Mouse (Mus musculus) liver, embryonic 15.5 days (tissue): ENCODE measurements around the gene Kcns3. TPM values are rescaled to one million over a fixed set of nuclear protein-coding genes. Genes with fewer than 3 reads are reported as not detected.

Experiments
- ATAC-seq: fragments of 200-750 bp; cut with Nextera tagmentation; 2 replicates; pipeline ENCODE4 v1.8.0; 2017; ENCODE audit warnings: moderate number of reproducible peaks, mild to moderate bottlenecking, moderate library complexity; ENCODE audit not compliant: insufficient read depth
- H3K27ac ChIP-seq: fragments of 300-500 bp; sonication (generic); replicated peaks from 2 replicates; pipeline ENCODE4 v1.5.1; 2015; ENCODE audit warnings: mild to moderate bottlenecking, inconsistent platforms
- H3K27me3 ChIP-seq: fragments of 300-500 bp; sonication (generic); 2 replicates; pipeline ENCODE4 v1.6.1; 2015; ENCODE audit warnings: mild to moderate bottlenecking, inconsistent platforms
- H3K36me3 ChIP-seq: fragments of 300-500 bp; sonication (generic); replicated peaks from 2 replicates; pipeline ENCODE4 v1.6.1; 2015; ENCODE audit warnings: moderate library complexity, mild to moderate bottlenecking, inconsistent platforms
- H3K4me1 ChIP-seq: fragments of 300-500 bp; sonication (generic); replicated peaks from 2 replicates; pipeline ENCODE4 v1.6.1; 2015; ENCODE audit warnings: inconsistent platforms
- H3K4me2 ChIP-seq: fragments of 300-500 bp; sonication (generic); 2 replicates; pipeline ENCODE4 v1.6.1; 2015; ENCODE audit warnings: moderate library complexity, mild to moderate bottlenecking, inconsistent platforms
- H3K4me3 ChIP-seq: fragments of 300-500 bp; sonication (generic); replicated peaks from 2 replicates; pipeline ENCODE4 v1.5.1; 2015; ENCODE audit warnings: mild to moderate bottlenecking, inconsistent platforms
- H3K9ac ChIP-seq: fragments of 300-500 bp; sonication (generic); 2 replicates; pipeline ENCODE4 v1.6.1; 2015; ENCODE audit warnings: moderate library complexity, mild to moderate bottlenecking, inconsistent platforms
- H3K9me3 ChIP-seq: fragments of 300-500 bp; sonication (generic); replicated peaks from 2 replicates; pipeline ENCODE4 v1.6.1; 2016; ENCODE audit warnings: inconsistent platforms
- WGBS: fragments of 180-500 bp; shearing (Covaris S2); methylation state at CpG from one replicate; pipeline ENCODE4 v1.1.7; 2015; ENCODE audit warnings: mixed read lengths; ENCODE audit not compliant: insufficient replicate concordance; 5-methylcytosine and 5-hydroxymethylcytosine counted together
- polyA plus RNA-seq: library from polyadenylated mRNA; unstranded; fragments of >200 nt; fragmentation: Nextera tagmentation; extraction: Ambion mirVana; gene quantifications from 2 replicates; pipeline ENCODE4 v1.2.1, GENCODE M21; 2015

Kcns3 gene
- polyA plus RNA-seq: 0.07 and 0.13 TPM in 2 replicates

GRCm38 (mm10) chr12:11151015-11151414 is at the start of gene Kcns3:
Gene Kcns3, minus strand, starts transcription at chr12:11151056.
- no peaks in the 10 kb centered on the region for H3K36me3 ChIP-seq
- no peak within 1 kb of the TSS for H3K27ac ChIP-seq
- no peaks in the 10 kb centered on the region for H3K9me3 ChIP-seq
- no peaks in the 10 kb centered on the region for H3K4me1 ChIP-seq
- H3K4me3 ChIP-seq: peak within 1 kb of the TSS; percentile 42
- peak within 1 kb of the TSS; percentile 57 for H3K4me2 ChIP-seq
- ATAC-seq: no peak
- 24% methylated on average over 15 of the region's 15 CpGs for WGBS
- H3K9ac ChIP-seq: no peak within 1 kb of the TSS
- peaks cover 60% of the 10 kb centered on the region for H3K27me3 ChIP-seq

DNA sequence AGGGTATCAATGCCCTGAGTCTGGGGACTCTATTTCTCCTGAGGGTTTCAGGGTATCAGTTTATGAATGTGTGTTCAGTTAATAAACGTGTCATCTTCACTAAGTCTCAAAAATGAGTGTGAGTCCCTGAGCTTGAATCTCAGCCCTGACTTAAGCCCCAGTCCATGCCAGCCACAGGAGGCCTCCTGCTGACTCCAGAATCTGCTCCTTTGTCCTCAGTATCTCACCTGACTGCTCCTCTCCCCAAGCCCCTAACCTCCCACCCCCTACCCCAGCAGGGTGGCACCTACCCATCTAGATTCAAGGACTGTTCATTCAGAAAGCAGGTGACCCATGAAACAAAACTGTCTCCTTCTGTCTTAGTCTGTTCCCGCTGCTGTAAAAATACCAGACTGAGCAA is 47.7 kb upstream of the Kcns3 start:
- 49% methylated on average over 2 of the region's 2 CpGs for WGBS
- H3K9me3 ChIP-seq: no peaks in the 10 kb centered on the region
- no peak overlapping the region for H3K27ac ChIP-seq
- no peak for ATAC-seq
- H3K36me3 ChIP-seq: no peaks in the 10 kb centered on the region
- H3K27me3 ChIP-seq: no peaks in the 10 kb centered on the region
- H3K4me3 ChIP-seq: no peak overlapping the region
- no peaks in the 10 kb centered on the region for H3K4me1 ChIP-seq
- no peak overlapping the region for H3K4me2 ChIP-seq
- no peak overlapping the region for H3K9ac ChIP-seq

GRCm38 (mm10) chr12:11198026-11198425 is 47.2 kb upstream of the Kcns3 start:
- H3K4me2 ChIP-seq: no peak overlapping the region
- H3K27ac ChIP-seq: no peak overlapping the region
- 35% methylated on average over 4 of the region's 4 CpGs for whole genome bisulfite sequencing
- no peak for ATAC-seq
- no peak overlapping the region for H3K9ac ChIP-seq
- H3K36me3 ChIP-seq: no peaks in the 10 kb centered on the region
- no peaks in the 10 kb centered on the region for H3K27me3 ChIP-seq
- H3K9me3 ChIP-seq: no peaks in the 10 kb centered on the region
- H3K4me3 ChIP-seq: no peak overlapping the region
- no peaks in the 10 kb centered on the region for H3K4me1 ChIP-seq

DNA sequence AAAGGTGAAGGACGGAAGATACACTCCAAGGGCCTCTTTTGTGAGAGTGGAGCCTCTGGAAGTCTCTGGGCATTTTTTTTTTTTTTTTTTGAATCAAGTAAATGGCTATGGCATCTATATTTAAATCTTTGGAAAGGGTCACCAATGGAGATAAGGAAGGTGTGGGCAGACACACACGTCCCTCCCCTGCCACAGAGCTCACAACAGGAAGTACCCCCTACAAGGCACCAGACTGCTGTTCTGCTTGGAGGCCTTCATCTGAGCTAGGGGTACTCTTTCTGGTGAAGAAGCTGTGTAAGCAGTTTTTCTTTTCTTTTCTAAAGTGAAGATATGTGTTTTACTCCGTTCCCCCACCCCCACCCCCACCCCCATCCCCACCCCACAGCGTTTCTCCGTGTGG is 46.0 kb upstream of the Kcns3 start:
- Histone ChIP-seq H3K27ac (no peak overlapping the region), H3K9me3 (no peaks in the 10 kb centered on the region), H3K4me3 (no peak overlapping the region), H3K36me3 (no peaks in the 10 kb centered on the region), H3K4me1 (no peaks in the 10 kb centered on the region), H3K9ac (no peak overlapping the region), H3K4me2 (peak overlapping the region; percentile 41; the same call in 1 of the 2 replicates), H3K27me3 (no peaks in the 10 kb centered on the region)
- ATAC-seq: no peak
- WGBS: 36% methylated on average over 5 of the region's 5 CpGs

DNA sequence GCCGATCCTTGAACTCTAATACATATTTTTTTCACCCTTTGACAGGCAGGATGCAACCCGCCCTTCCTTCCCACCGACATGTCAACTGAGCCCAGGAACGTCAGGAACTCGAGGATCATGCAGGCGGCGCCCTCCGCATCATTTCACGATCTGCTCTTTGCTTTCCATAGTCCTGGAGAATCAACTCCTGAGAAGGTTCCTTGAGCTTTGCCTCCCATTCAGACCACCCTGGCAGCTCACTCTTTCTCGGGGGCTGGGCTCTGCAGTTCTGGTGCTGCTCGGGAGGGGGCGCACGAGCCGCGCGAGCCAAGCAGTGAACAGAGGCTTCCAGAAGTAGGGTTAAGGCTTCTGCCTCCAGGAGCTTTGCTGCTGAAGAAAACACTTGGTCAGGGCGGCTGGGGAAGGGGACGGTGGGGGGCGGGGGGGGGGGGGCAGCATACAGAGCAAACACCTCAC is 45.3 kb upstream of the Kcns3 start:
- 3% methylated on average over 18 of the region's 19 CpGs for WGBS
- no peak overlapping the region for H3K4me3 ChIP-seq
- no peak for ATAC-seq

DNA sequence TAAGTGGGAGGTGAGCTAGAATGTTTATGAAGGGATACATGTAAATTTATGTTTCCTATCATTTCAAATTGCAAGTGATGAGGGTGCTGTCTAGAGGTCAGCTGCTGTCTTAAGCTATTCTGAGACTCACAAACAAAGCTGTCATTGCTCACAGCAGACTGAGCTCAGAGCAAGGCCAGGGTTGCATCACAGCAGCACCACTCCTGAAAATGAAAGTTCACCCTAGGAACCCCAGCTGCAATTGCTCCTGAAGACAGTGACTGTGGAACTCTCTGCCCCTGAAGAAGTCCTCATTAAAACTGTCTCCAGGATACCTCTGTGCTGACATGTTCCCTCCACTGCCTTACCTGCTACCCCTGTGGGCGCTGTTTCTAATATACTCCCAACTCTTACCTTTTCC is 44.2 kb upstream of the Kcns3 start:
- no peak for ATAC-seq
- Histone ChIP-seq H3K4me1 (no peaks in the 10 kb centered on the region), H3K4me3 (no peak overlapping the region), H3K9me3 (no peaks in the 10 kb centered on the region), H3K4me2 (no peak overlapping the region), H3K27ac (no peak overlapping the region), H3K36me3 (no peaks in the 10 kb centered on the region), H3K9ac (no peak overlapping the region), H3K27me3 (no peaks in the 10 kb centered on the region)
- WGBS: 66% methylated on average over 1 of the region's 1 CpGs

More for the DNA sequence above, 45.3 kb upstream of the Kcns3 start:
- H3K27ac ChIP-seq: no peak overlapping the region
- H3K4me2 ChIP-seq: peak overlapping the region; percentile 41
- H3K9me3 ChIP-seq: no peaks in the 10 kb centered on the region
- no peaks in the 10 kb centered on the region for H3K27me3 ChIP-seq
- H3K36me3 ChIP-seq: no peaks in the 10 kb centered on the region
- H3K4me1 ChIP-seq: no peaks in the 10 kb centered on the region
- H3K9ac ChIP-seq: no peak overlapping the region

DNA sequence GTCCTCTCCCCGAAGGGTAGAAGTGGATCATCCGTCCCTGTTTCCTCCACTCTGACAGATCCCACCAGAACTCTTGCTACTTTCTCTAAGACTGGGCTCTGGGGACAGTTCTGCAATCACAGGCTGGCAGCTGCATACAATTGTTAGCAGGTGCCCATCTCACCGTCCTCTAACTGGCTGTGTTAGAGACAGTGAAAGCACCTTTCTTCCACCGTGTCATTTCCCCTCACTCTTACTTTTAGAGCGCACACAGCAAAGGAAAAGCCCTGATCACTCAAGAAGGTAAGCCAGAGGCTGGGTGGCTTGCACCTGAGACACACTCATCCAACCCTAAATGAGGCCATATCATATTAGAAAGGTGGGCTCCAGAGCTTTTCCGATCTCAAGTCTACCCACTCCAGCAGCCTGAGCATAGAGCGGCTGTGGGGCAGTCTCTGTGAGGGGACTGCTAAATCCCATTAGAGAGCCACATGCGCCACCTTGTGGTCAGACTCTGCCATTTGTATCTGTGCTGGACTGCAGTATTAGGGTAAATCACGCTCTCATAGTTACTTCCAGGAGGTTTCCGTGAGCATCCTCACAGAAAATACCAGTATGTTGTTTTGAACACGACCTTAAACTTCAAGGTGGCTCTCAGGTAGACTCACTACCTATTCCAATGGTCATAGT is 27.8 kb upstream of the Kcns3 start:
- WGBS: 18% methylated on average over 11 of the region's 11 CpGs

DNA sequence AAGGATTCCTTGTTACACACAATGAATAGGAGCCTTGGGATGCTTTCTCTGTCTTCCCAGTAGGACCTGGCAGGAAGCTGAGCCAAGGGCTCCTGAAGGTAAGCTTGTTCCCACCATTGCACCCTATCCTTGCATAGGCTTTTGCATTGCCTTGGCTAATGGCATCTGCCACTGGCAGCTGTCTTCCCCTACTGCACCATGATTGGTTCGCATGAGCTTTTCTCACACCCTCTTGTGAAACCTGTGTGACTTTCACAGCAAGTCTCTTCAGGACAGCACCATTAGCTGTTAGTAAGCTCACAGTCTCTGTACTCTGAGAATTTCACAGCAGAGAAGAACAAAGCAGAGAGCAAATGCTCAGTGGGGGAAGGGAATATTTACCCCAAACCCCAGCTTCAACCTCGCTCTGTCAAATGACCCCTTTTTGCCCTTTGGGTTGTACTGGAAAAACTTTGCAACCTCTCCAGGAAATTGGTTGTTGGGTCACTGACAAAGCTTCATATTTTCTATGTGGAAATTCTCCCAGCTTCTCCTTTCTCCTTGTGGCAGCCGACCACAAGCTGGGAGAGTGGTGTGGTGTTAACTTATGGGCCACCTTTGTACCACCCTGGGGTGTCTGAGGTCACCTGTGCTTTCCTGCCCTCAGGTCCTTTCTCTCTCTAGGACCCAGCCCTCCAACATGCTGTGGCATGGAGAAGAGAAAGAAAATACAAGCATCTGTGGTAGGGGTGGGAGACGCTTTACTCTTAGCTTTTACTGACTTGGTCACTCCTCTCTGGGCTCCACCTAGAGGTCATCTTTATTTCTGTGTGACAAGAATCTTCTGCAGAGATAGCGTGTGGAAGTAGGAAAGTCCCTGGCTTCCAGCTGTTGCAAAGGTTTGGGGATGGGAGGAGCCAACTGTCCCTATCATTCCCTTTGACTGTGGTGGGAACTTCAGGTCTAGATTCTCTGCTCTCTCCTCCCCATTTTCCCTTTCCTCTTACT is 26.8 kb upstream of the Kcns3 start:
- Histone ChIP-seq H3K9ac (no peak overlapping the region), H3K27me3 (no peaks in the 10 kb centered on the region), H3K4me1 (no peaks in the 10 kb centered on the region), H3K4me3 (no peak overlapping the region), H3K27ac (no peak overlapping the region), H3K4me2 (no peak overlapping the region), H3K36me3 (no peaks in the 10 kb centered on the region), H3K9me3 (no peaks in the 10 kb centered on the region)
- WGBS: 13% methylated on average over 5 of the region's 5 CpGs
- ATAC-seq: no peak

More for the DNA sequence above, 27.8 kb upstream of the Kcns3 start:
- no peaks in the 10 kb centered on the region for H3K27me3 ChIP-seq
- no peak for ATAC-seq
- H3K4me3 ChIP-seq: no peak overlapping the region
- no peaks in the 10 kb centered on the region for H3K4me1 ChIP-seq
- H3K27ac ChIP-seq: no peak overlapping the region
- no peaks in the 10 kb centered on the region for H3K9me3 ChIP-seq
- H3K36me3 ChIP-seq: no peaks in the 10 kb centered on the region
- H3K9ac ChIP-seq: no peak overlapping the region
- H3K4me2 ChIP-seq: no peak overlapping the region

GRCm38 (mm10) chr12:11158670-11159069 is 7.8 kb upstream of the Kcns3 start:
- no peaks in the 10 kb centered on the region for H3K4me1 ChIP-seq
- WGBS: 66% methylated on average over 3 of the region's 3 CpGs
- H3K36me3 ChIP-seq: no peaks in the 10 kb centered on the region
- no peak overlapping the region for H3K4me2 ChIP-seq
- no peak overlapping the region for H3K9ac ChIP-seq
- no peaks in the 10 kb centered on the region for H3K27me3 ChIP-seq
- no peak overlapping the region for H3K27ac ChIP-seq
- H3K9me3 ChIP-seq: no peaks in the 10 kb centered on the region
- no peak overlapping the region for H3K4me3 ChIP-seq
- no peak for ATAC-seq

DNA sequence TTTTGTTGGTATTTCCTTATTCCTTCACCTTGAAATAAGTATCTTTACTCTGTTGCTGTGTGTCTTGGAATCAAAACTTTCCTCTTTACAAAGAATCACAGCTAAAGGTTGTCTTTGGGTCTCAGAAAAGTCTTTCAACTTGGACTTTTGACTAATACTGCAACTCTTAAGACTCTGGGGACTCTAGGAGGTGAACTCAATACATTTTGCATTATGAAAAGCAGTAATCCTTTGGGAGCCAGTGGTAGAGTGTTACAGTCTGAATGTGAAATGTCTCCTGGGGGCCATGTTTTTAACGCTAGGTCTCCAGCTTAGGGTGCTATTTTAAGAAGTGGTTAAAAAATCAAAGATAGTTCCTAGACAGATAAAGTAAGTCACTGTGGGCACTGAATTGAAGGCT is 4.3 kb upstream of the Kcns3 start:
- no peaks in the 10 kb centered on the region for H3K9me3 ChIP-seq
- no peaks in the 10 kb centered on the region for H3K4me1 ChIP-seq
- no peak for ATAC-seq
- no peak overlapping the region for H3K27ac ChIP-seq
- H3K27me3 ChIP-seq: peaks cover 28% of the 10 kb centered on the region
- no peak overlapping the region for H3K4me2 ChIP-seq
- H3K9ac ChIP-seq: no peak overlapping the region
- H3K4me3 ChIP-seq: no peak overlapping the region
- H3K36me3 ChIP-seq: no peaks in the 10 kb centered on the region
- 61% methylated on average over 1 of the region's 1 CpGs for WGBS

GRCm38 (mm10) chr12:11153587-11153986 is 2.7 kb upstream of the Kcns3 start:
- no peaks in the 10 kb centered on the region for H3K9me3 ChIP-seq
- H3K9ac ChIP-seq: no peak overlapping the region
- no peak overlapping the region for H3K4me2 ChIP-seq
- H3K27me3 ChIP-seq: peaks cover 43% of the 10 kb centered on the region
- no peaks in the 10 kb centered on the region for H3K36me3 ChIP-seq
- H3K27ac ChIP-seq: no peak overlapping the region
- no peak for ATAC-seq
- no peak overlapping the region for H3K4me3 ChIP-seq
- H3K4me1 ChIP-seq: no peaks in the 10 kb centered on the region
